Mouse (Mus musculus) stomach, embryonic 16.5 days (tissue): Measurements from ENCODE around the gene Sltm. TPM values are rescaled to one million over a fixed set of nuclear protein-coding genes. Genes with fewer than 3 reads are reported as not detected.

Experiments
- ATAC-seq: fragments of 200-750 bp; cut with Nextera tagmentation; 2 replicates; pipeline ENCODE4 v1.8.0; 2017; ENCODE audit warnings: moderate number of reproducible peaks, moderate TSS enrichment; ENCODE audit not compliant: insufficient read depth, low FRiP score
- H3K27ac ChIP-seq: fragments of 300-500 bp; sonication (generic); 2 replicates; pipeline ENCODE4 v1.5.1; 2014; ENCODE audit warnings: low read length
- H3K27me3 ChIP-seq: fragments of 300-500 bp; sonication (generic); 2 replicates; pipeline ENCODE4 v1.6.1; 2014; ENCODE audit warnings: low read length, control low read depth, mixed read lengths; ENCODE audit not compliant: control insufficient read depth, insufficient read depth
- H3K36me3 ChIP-seq: fragments of 300-500 bp; sonication (generic); 2 replicates; pipeline ENCODE4 v1.6.1; 2014; ENCODE audit warnings: low read length; ENCODE audit not compliant: control insufficient read depth, insufficient read depth
- H3K4me1 ChIP-seq: fragments of 300-500 bp; sonication (generic); 2 replicates; pipeline ENCODE4 v1.6.1; 2014; ENCODE audit warnings: low read length, control low read depth, mixed read lengths; ENCODE audit not compliant: control insufficient read depth, insufficient read depth
- H3K4me2 ChIP-seq: fragments of 300-500 bp; sonication (generic); 2 replicates; pipeline ENCODE4 v1.6.1; 2014; ENCODE audit warnings: low read depth, low read length, mixed read lengths
- H3K4me3 ChIP-seq: fragments of 300-500 bp; sonication (generic); replicated peaks from 2 replicates; pipeline ENCODE4 v1.5.1; 2014; ENCODE audit warnings: mild to moderate bottlenecking, low read length
- H3K9ac ChIP-seq: fragments of 300-500 bp; sonication (generic); 2 replicates; pipeline ENCODE4 v1.6.1; 2014; ENCODE audit warnings: low read length
- H3K9me3 ChIP-seq: fragments of 300-500 bp; sonication (generic); replicated peaks from 2 replicates; pipeline ENCODE4 v1.6.1; 2016; ENCODE audit warnings: low read length, control low read depth; ENCODE audit not compliant: control insufficient read depth
- WGBS: fragments of 180-500 bp; shearing (Covaris S2); extraction: QIAGEN DNeasy Blood & Tissue Kit; methylation state at CpG from one replicate; pipeline ENCODE4 v1.1.7; 2014; 5-methylcytosine and 5-hydroxymethylcytosine counted together
- polyA plus RNA-seq: library from polyadenylated mRNA; unstranded; fragments of >200 nt; fragmentation: Nextera tagmentation; extraction: Ambion mirVana; gene quantifications from 2 replicates; pipeline ENCODE4 v1.2.1, GENCODE M21; 2015

Sltm gene
- polyA plus RNA-seq, 1 experiment from 2014 or later: 49.6 TPM

DNA sequence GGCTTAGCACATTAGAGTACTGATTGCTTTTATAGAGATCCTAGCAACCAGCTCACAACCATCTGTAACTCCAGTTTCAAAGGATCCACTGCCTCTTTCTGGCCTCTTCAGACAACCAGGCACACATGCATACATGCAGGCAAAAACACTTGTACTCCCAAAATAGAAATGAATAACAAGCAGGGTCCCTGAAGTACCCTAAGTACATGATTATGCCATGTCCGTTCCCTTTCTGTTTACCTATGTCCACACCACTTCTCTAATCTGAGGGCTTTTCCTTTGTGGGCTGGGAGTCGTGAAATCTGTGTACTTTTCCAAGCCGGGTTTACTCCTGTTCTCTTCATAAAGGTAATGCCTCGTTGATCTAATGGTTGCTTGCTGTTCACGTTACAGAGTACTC, 25.1 kb downstream of the Sltm start:
- Histone ChIP-seq H3K9ac (no peak overlapping the region), H3K9me3 (no peaks in the 10 kb centered on the region), H3K4me3 (no peak overlapping the region), H3K27ac (no peak overlapping the region), H3K36me3 (0 out of 2 replicates have a peak, but pooled peaks cover 2% of the 10 kb centered on the region), H3K4me2 (no peak overlapping the region), H3K27me3 (no peaks in the 10 kb centered on the region), H3K4me1 (no peaks in the 10 kb centered on the region)
- no peak for ATAC-seq
- WGBS: 68% methylated on average over 5 of the region's 5 CpGs

DNA sequence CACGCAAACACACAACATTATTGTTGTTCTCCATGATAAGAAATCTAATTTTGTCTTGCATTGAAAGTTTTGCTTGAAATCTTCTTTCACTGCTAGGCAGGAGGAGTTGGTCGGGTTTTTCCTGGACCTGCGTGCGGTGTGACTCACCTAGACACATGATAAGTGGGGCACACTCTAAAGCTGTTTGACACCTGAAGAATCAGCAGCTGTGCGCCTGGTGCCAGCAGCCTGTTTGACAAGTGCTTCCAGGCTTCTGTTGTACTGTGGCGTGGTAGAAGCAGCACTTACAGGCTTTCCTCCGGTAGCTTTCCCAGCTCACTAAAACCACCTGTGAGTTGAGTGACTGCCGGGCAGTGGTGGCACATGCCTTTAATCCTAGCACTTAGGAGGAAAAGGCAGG, 27.8 kb downstream of the Sltm start:
- peak; percentile 78; the same call in 1 of the 2 replicates for ATAC-seq
- no peak overlapping the region for H3K9ac ChIP-seq
- H3K4me3 ChIP-seq: no peak overlapping the region
- peaks cover 12% of the 10 kb centered on the region; the same call in 1 of the 2 replicates for H3K36me3 ChIP-seq
- peak overlapping the region; percentile 46; the same call in 1 of the 2 replicates for H3K27ac ChIP-seq
- H3K9me3 ChIP-seq: no peaks in the 10 kb centered on the region
- no peaks in the 10 kb centered on the region for H3K27me3 ChIP-seq
- no peaks in the 10 kb centered on the region for H3K4me1 ChIP-seq
- 0 out of 2 replicates have a peak overlapping the region, but pooled peaks have one; percentile 5 for H3K4me2 ChIP-seq
- WGBS: 66% methylated on average over 8 of the region's 8 CpGs

DNA sequence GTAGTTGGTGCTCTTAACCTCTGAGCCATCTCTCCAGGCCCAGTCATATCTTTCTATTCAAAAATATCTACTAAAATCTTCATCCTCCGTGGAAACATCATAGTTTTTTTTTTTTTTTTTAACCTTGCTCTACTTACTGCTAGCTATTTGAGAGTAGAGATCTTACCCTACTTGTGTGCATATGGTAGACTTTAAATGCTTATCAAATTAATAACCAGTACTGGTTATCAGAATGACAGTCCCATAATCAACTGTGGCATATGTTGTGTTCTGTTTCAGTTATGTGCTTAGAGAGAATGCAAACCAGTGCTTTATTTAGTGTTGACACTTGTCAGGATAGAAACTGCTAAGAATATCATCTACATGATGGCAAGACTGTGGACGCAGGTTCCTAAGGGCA, 35.6 kb downstream of the Sltm start:
- 85% methylated on average over 2 of the region's 2 CpGs for WGBS
- H3K9me3 ChIP-seq: no peaks in the 10 kb centered on the region
- no peak overlapping the region for H3K27ac ChIP-seq
- H3K27me3 ChIP-seq: no peaks in the 10 kb centered on the region
- H3K9ac ChIP-seq: no peak overlapping the region
- H3K4me2 ChIP-seq: no peak overlapping the region
- ATAC-seq: no peak
- no peaks in the 10 kb centered on the region for H3K4me1 ChIP-seq
- peaks cover 5% of the 10 kb centered on the region; the same call in 1 of the 2 replicates for H3K36me3 ChIP-seq
- H3K4me3 ChIP-seq: no peak overlapping the region

- Histone ChIP-seq H3K27ac (no peak overlapping the region), H3K9me3 (no peaks in the 10 kb centered on the region), H3K4me1 (no peaks in the 10 kb centered on the region), H3K4me2 (no peak overlapping the region), H3K27me3 (no peaks in the 10 kb centered on the region), H3K4me3 (no peak overlapping the region), H3K9ac (no peak overlapping the region), H3K36me3 (no peaks in the 10 kb centered on the region; the same call in 1 of the 2 replicates)
- WGBS: 77% methylated on average over 5 of the region's 5 CpGs
- ATAC-seq: no peak
Observed at GRCm38 (mm10) chr9:70580956-70581355, 38.4 kb downstream of the Sltm start.

- Histone ChIP-seq H3K27ac (no peak overlapping the region), H3K27me3 (no peaks in the 10 kb centered on the region), H3K4me2 (no peak overlapping the region), H3K4me1 (no peaks in the 10 kb centered on the region), H3K4me3 (no peak overlapping the region), H3K9ac (no peak overlapping the region), H3K9me3 (no peaks in the 10 kb centered on the region), H3K36me3 (peaks cover 21% of the 10 kb centered on the region)
- no peak for ATAC-seq
- WGBS: 81% methylated on average over 14 of the region's 14 CpGs
Observed at GRCm38 (mm10) chr9:70584641-70585040, 42.1 kb downstream of the Sltm start.

- no peak overlapping the region for H3K9ac ChIP-seq
- H3K4me1 ChIP-seq: no peaks in the 10 kb centered on the region
- no peaks in the 10 kb centered on the region for H3K9me3 ChIP-seq
- H3K4me3 ChIP-seq: no peak overlapping the region
- H3K27ac ChIP-seq: no peak overlapping the region
- H3K4me2 ChIP-seq: no peak overlapping the region
- no peak for ATAC-seq
- no peaks in the 10 kb centered on the region for H3K27me3 ChIP-seq
- 79% methylated on average over 5 of the region's 5 CpGs for WGBS
- H3K36me3 ChIP-seq: peaks cover 21% of the 10 kb centered on the region
Observed at GRCm38 (mm10) chr9:70585172-70585571, 42.6 kb downstream of the Sltm start.

DNA sequence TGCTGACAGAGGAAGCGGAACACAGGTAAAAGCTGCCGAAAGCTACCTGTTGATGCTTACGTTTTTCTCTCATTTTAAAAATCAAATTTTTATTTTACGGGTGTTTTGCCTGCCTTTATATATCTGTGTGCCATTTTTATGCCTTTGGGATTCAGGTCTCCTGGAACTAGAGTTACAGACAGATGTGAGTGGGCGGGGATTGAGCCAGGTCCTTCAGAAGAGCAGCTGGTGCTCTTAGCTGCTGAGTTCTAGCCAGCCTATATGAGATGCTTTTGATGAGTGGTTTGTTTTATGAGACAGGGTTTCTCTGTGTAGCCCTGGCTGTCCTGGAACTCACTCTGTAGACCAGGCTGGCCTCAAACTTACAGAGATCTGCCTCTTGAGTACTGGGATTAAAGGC, 44.6 kb downstream of the Sltm start:
- no peak for ATAC-seq
- no peaks in the 10 kb centered on the region for H3K4me1 ChIP-seq
- no peaks in the 10 kb centered on the region for H3K9me3 ChIP-seq
- peaks cover 21% of the 10 kb centered on the region for H3K36me3 ChIP-seq
- WGBS: 96% methylated on average over 5 of the region's 5 CpGs
- no peak overlapping the region for H3K9ac ChIP-seq
- no peak overlapping the region for H3K4me2 ChIP-seq
- H3K27me3 ChIP-seq: no peaks in the 10 kb centered on the region
- no peak overlapping the region for H3K4me3 ChIP-seq
- no peak overlapping the region for H3K27ac ChIP-seq

GRCm38 (mm10) chr9:70590775-70591174, 48.2 kb downstream of the Sltm start:
- ATAC-seq: no peak
- 86% methylated on average over 4 of the region's 4 CpGs for WGBS
- H3K4me3 ChIP-seq: no peak overlapping the region
- H3K9me3 ChIP-seq: no peaks in the 10 kb centered on the region
- no peaks in the 10 kb centered on the region for H3K27me3 ChIP-seq
- H3K4me1 ChIP-seq: no peaks in the 10 kb centered on the region
- peaks cover 21% of the 10 kb centered on the region for H3K36me3 ChIP-seq
- no peak overlapping the region for H3K9ac ChIP-seq
- H3K4me2 ChIP-seq: no peak overlapping the region
- no peak overlapping the region for H3K27ac ChIP-seq

GRCm38 (mm10) chr9:70591486-70591885, 48.9 kb downstream of the Sltm start:
- 55% methylated on average over 9 of the region's 9 CpGs for WGBS

DNA sequence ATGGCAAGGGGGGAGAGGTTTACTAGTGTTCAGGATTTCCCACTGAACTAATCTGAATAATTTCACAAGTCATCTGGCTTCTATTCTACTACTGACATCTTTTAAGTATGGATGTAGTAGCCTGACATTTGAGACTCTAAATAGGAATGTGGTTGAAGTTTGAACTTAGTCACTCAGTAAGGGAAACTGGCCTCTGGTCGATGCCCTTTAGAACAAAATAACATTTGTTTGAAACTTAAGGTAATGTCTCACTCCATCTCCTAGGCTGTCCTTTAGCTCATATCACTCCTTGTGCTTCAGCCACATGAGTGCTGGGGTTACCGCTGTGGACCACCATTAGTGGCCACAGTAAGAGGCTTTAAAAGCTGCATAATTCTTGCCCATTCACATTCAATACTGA, 55.7 kb downstream of the Sltm start:
- Histone ChIP-seq H3K4me2 (no peak overlapping the region), H3K36me3 (no peaks in the 10 kb centered on the region), H3K4me3 (no peak overlapping the region), H3K27me3 (no peaks in the 10 kb centered on the region), H3K27ac (no peak overlapping the region), H3K9ac (no peak overlapping the region), H3K4me1 (0 out of 2 replicates have a peak, but pooled peaks cover 3% of the 10 kb centered on the region), H3K9me3 (no peaks in the 10 kb centered on the region)
- ATAC-seq: no peak
- 84% methylated on average over 2 of the region's 2 CpGs for WGBS

More at GRCm38 (mm10) chr9:70591486-70591885, 48.9 kb downstream of the Sltm start:
- Histone ChIP-seq H3K9me3 (no peaks in the 10 kb centered on the region), H3K27ac (no peak overlapping the region), H3K4me2 (no peak overlapping the region), H3K36me3 (peaks cover 21% of the 10 kb centered on the region), H3K4me1 (no peaks in the 10 kb centered on the region), H3K4me3 (no peak overlapping the region), H3K9ac (no peak overlapping the region), H3K27me3 (no peaks in the 10 kb centered on the region)
- no peak for ATAC-seq
